Mouse (Mus musculus) G1E-ER4 (cell line): ENCODE data around the gene Amdhd1. TPM values are rescaled to one million over a fixed set of nuclear protein-coding genes. Genes with fewer than 3 reads are reported as not detected.

Source experiments
- GATA1 ChIP-seq: IDR thresholded peaks from one replicate; pipeline ENCODE4 v1.8.0; 2012; ENCODE audit warnings: low read length, inconsistent platforms
- polyA plus RNA-seq: library from polyadenylated mRNA; stranded (reverse); fragments of >175 nt; gene quantifications from 2 replicates; pipeline ENCODE4 v1.2.3, GENCODE M21; 2012

Gene Amdhd1
- not detected in 2 replicates for polyA plus RNA-seq

DNA sequence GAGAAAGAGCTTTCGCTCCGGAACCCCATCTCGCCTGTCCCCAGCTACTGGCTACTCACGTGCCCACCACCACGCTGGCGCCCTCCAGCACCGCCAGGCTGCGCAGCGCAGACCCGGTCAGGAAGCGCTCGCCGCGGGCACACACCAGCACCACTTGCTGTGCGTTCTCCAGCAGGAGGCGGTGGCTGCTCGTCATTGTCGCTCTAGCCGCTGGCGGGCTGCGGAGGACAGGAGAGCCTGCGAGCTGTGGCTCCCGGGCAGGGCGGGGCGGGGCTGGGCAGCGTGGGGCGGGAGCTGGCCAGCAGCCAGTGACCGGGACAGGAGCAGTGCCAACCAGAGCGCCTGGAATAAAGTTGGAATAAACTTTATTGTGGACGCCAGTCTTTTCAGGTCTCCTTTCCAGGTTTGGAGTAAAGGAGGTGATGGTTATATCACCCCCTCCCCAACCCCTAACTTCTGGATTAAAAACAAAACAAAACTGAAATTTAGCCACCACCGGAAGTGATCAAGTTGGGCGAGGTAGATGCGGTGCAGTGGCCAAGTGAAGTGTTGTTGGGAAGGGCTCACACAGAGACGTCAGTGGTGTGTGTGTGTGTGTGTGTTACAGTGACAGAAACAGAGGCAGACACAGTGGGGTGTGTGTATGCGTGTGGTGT, at the start of gene Amdhd1:
Gene Amdhd1, minus strand, starts transcription at position 259 of the 656 bp plus-strand sequence.
- no peak for TF ChIP-seq GATA1

DNA sequence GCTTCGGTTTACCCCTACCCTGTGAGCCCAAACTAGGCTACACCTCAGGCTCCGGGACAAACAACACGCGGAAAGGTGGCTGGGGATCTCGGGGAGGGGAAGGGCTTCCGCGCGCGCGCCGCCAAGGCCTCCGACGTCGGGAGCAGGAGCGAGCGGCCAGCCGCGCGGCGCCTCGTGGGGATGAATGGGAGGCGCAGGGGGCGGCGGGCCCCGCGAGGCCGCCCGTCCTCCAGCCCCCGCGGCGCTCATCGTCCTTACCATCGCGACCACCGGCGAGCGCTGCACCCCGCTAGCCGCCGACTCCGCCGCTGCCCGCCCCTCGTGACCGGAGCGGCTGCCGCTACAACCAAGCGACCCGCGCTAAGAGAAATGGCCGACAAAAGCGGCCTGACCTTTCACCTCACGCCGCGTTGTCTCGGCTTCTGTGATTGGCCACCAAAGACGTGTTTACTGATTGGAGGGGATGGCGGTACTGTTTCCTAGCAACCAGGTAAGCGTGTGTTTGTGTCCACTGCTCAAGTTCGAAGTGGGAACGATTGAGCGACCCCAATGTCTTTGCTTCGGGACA, 49.5 kb upstream of the Amdhd1 start, which contains the start of gene Snrpf:
Gene Snrpf, minus strand, starts transcription at position 426 of the 568 bp plus-strand sequence.
- no peak for TF ChIP-seq GATA1

DNA sequence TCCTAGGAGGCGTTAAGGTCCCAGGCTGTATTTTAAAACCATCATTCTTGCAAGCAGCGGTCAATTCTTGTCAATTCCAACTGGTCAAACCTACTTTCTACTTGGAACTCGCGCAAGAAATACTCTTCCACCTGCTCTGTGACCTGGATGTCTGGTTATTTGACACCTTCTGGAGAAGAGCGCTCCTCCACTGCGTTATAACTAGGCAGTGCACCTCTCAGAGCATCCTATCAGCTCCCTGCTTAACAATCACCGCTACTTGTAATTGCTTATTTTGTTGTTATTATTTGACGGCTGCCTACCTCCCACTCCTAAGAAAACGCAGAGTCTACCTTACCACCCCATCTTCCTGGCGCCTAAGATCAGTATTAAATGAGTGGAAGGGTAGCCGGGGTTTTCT, 49.0 kb upstream of the Amdhd1 start:
- TF ChIP-seq GATA1: no peak

DNA sequence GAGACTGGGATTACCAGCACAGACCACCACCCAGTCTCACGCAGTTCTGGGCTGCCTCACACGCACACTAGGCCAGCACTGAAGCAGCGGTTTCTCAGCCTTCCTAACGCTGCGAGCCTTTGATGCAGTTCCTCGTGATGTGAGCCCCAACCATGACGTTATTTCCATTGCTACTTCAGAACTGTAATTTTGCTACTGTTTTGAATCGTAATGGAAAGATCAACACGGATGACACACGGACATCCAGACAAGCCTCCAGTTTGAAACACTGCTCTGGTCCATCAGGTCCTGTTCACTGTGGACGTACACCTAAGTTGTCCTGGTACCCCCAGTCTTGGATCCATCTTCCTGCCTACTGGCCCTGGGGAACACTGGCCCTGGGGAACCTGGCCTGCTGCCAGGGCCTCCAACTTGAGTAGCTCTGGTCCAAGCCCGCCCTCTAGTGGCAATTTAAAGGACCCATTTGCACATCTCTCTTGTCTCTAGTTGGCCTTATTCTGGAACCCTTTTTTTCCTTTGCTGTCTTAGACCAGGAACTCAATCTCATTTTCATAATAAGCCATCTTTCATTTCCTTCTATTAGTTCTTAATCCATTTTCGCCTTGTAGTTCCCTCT, 37.5 kb upstream of the Amdhd1 start:
- no peak for TF ChIP-seq GATA1

DNA sequence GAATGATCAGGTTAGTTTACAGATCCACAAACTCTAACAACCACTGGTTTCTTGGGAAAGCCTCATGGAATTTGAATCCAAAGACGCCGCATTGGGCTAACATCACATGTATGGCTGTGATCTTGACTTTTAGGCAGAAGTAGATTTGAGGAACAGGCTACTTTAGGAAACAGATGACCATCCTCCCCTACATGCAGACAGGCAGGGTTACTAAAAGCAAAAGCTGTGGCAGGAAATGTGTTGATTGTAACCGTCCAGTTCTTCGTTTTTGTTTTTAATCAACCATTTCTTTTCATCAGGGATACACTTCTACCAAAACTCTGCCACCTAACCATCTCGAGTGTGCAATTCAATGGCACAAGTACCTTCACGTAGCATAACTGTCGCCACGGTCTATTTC, 36.1 kb upstream of the Amdhd1 start:
- no peak for TF ChIP-seq GATA1

DNA sequence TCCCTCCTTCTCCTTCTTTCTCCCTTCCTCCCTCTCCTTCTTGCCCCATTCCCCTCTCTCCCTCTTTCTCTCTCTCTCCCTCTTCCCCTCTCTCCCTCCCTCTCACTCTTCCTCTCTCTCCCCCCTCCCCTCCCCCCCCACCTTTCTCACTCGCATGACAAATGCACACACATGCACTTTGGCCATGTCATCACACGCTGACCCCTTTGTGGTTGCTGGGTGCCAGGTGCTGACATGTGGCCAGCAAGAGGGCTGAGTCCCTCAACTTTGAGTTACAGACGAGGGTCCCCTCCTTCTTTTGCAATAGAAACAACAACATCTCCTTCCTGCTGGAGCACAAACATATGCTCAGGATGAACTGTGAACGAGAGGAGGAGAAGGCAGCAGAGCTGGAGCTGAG, 35.1 kb upstream of the Amdhd1 start:
- TF ChIP-seq GATA1: no peak

DNA sequence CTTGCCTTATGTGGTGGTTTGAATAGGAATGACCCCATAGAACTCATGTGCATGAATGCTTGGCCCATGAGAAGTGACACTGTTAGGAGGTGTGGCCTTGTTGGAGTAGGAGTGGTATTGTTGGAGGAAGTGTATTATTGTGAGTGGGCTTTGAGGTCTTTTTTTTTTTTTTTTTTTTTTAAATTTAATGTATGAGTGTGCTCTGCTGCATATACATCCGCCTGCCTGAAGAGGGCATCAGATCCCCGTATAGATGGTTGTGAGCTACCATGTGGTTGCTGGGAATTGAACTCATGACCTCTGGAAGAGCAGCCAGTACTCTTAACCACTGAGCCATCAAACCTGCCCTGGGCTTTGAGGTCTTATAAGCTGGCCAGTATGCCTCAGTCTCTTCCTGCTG, 32.4 kb upstream of the Amdhd1 start:
- no peak for TF ChIP-seq GATA1

DNA sequence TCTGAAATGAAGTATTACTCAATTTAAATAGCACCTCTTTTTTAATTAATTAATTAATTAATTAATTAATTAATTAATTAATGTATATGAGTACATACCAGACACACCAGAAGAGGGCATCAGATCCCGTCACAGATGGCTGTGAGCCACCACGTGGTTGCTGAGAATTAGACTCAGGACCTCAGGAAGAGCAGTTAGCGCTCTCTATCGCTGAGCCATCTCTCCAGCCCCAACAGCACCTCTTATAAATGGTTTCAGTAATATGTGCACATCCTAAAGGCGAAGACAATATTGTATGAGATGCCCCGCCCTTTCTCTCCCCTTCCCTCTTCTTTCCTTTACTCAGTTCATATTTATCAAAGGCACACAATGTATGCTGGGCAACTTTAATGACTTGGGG, 28.8 kb upstream of the Amdhd1 start:
- no peak for TF ChIP-seq GATA1

DNA sequence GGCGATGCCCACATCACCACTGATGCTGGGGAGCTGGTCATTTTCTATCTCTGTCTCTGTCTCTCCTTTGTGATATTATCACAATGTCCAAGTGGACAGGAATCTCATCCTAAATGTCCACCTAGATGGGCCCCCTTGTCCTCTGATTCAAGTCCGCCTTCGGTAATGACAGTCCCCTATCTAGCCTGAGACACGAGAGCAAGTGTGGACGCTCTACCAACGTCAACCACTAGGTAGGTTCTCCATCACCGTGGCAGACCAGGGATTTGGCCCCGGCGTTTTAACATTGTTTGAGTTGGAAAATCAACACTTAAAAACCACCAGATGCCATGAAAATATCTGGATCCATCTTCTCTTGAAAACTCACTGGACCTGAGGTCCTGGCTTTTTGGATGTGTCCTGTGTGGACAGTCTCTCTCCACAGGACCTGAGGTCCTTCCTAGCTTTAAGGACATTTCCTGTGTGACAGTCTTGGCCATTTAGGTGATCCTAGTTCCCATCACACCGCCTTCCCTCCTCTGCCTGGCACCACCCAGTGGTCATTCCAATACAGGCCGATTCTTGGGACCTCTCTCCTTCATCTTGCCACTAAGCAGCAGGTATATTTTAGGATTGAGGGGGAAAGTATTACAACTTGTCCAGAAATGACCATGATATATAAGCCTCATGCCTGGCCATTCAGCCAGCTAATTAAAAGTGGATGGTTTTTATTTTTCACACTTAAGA, 28.2 kb upstream of the Amdhd1 start:
- TF ChIP-seq GATA1: no peak

DNA sequence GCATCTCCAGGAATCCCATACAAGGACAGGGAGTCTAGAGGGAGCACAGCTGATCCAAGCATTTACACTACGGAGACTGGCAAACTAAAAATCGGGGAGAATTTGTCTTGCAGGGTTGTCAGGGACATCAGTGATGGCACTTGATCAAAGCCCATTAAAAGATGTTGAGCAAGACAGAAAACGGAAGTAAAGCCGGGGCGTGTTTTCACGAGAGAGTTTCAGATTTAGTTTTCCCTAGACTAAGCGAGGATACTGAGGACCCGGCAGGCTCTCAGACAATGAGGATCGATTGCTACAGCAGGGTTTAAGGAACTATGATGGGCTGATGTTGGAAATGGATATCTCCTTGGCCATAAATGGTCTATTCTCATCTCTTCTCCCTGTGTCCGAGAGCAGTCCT, 27.2 kb upstream of the Amdhd1 start:
- TF ChIP-seq GATA1: no peak

DNA sequence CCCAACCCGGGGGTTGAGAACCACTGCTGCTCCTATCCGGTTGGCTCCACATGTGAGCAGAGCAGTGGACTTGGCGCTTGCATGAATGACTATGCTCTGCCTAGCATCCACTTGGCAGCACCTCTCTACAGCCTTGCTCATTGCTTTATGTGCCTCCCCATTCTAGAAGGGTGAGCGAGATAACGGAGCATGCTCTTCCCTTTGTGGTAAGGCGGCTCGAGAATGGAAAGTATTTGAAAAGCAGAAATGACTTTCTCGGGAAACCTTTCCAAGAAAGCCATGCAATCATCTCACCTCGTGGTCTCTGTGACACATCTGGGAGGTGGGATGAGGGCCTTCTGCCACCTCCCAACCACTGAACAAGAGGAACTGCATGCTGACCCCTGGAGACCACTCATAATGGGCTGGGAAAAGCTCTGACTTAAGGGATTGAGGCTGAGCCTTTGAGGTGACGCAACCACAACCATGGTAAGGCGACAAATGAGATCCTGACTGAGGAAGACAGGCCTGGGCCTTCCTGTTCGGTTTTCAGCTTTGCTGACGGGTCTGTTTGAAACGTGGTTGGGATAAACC, 24.8 kb upstream of the Amdhd1 start:
- TF ChIP-seq GATA1: no peak

DNA sequence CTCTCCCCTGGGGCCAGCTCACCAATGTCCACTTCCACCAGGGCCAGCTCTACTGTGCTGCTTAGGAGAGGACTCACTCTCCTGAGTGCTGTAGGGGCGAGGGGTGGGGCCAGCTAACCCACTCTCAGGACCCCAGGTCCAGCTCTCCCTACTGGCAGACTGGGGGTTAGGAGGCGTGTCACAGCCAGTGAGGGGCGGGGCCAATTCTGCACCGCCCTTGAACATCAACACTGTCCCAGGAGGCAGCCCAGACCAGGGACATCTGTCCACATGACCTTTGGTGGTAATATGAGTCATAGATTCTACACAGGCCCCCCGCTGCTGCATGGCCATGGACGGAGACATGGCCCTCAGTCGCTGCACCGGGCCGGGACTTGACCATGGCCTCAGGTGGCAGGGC, 20.0 kb upstream of the Amdhd1 start:
- TF ChIP-seq GATA1: no peak

DNA sequence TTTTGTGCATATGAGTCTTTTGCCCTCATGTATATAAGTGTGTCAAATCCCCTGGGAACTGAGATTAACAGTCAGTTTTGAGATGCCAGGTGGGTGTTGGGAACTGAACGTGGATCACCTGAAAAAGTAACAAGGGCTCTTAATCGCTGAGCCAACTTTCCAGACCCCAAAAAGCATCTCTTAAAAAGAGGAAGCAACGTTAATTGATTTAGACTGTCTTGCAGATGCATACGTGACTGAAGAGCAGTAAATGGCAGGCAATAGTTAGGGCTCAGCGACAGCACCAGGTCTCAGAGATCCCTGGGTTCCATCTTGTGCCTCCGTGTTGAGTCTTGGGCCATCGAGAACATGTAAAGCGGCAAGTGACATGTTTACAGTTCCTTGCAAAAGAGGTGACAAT, 12.8 kb upstream of the Amdhd1 start:
- TF ChIP-seq GATA1: no peak

DNA sequence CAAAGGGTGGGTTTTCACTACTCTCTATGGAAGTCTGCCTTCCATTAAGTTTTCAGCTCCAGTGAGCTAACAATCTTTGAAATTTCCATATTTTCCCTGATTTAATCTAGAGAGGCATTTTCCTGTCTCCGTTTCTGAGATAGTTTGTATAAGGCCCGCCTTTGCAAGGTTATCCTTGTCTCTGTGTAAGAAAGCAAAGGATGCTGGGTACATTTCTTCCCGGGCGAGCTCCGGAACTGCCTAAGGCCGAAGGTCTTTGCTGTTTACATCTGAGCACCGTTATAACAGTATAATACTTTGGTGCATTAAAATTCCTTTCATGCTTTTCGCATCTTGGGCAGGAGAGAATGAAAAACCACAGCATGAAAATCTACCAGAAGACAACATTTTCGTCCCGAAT, 10.0 kb upstream of the Amdhd1 start:
- TF ChIP-seq GATA1: no peak

DNA sequence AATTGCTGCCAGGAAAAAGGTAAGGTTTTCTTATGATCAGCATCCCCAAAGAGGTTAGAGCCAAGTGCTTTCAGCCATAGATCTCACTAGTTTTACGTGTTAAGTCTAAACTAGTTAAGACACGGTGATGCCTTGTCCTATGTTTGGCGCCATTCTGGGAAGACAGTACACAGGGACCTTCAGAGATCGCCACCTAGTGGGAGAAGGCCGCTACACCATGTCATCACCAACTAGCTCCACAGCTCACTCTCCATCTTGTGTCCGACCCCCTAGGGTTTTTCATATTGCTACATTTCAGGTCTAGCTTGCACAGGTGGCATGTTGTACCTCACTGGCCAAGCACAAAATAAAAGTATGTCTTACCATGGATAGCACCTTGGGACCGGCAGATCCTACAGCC, 9.2 kb upstream of the Amdhd1 start:
- TF ChIP-seq GATA1: no peak

DNA sequence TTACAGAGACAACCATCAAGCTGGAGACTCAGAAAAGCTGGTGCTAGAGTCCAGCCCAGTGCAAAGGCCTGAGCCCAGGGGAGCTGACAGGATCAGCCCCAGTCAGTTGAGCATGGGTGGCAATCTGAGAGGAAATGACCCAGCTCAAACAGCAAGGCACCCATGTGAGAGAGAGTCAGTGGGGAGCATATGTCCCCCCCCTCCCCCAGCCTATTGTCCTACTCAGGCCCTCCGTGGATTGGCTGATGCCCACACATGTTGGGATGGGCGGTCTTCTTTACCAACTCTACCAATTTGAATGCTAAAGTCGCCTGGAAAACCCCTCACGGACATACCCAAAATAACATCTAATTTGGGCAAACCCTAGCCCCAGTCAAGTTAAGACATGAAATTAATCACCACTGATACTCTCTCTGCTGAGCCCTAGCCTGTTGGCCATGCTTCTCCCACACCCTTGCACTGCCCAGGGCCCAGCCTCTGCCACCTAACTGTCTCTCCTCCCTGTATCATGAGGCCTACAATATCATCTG, 8.0 kb upstream of the Amdhd1 start:
- no peak for TF ChIP-seq GATA1
